Mouse (Mus musculus) CH12.LX (cell line): Measurements from ENCODE around the gene C1qtnf1. TPM values are rescaled to one million over a fixed set of nuclear protein-coding genes. Genes with fewer than 3 reads are reported as not detected.

Experiments used
- DNase-seq: peaks from one replicate; pipeline ENCODE4 v3.0.0-alpha.2; 2013; ENCODE audit errors: extremely low read depth
- H3K27ac ChIP-seq: 2 replicates; pipeline ENCODE4 v1.5.1; 2012; ENCODE audit warnings: low read depth, mild to moderate bottlenecking, control low read depth, moderate library complexity; ENCODE audit not compliant: insufficient read depth
- H3K27me3 ChIP-seq: replicated peaks from 2 replicates; pipeline ENCODE3; 2012; ENCODE audit warnings: inconsistent platforms
- H3K36me3 ChIP-seq, 2 experiments: replicated peaks in 1 of 2; 2 replicates each; pipeline versions ENCODE3 to v1.6.1; 2012; ENCODE audit warnings: inconsistent platforms in 1 of 2, low read length in 1 of 2, mild to moderate bottlenecking in 1 of 2, mixed read lengths in 1 of 2, moderate library complexity in 1 of 2; ENCODE audit not compliant: control insufficient read depth in 1 of 2, insufficient read depth in 1 of 2
- H3K4me1 ChIP-seq, 2 experiments: 2 replicates each; pipeline ENCODE4 v1.6.1; 2012; ENCODE audit warnings: inconsistent platforms in 1 of 2, moderate library complexity in 1 of 2; ENCODE audit not compliant: insufficient read depth in 2 of 2, control insufficient read depth in 1 of 2
- H3K4me2 ChIP-seq: 2 replicates; pipeline ENCODE4 v1.6.1; 2012; ENCODE audit warnings: low read depth, mild to moderate bottlenecking, control low read depth; ENCODE audit not compliant: poor library complexity, insufficient read depth, severe bottlenecking
- H3K4me3 ChIP-seq, 3 experiments: fragments of 150-350 bp in 1 of 3; sonication (generic) in 1 of 3; replicated peaks in 1 of 3; 2 replicates each; pipeline versions ENCODE3 to v1.5.1; 2011 to 2012; ENCODE audit warnings: low read depth in 2 of 3, low read length in 2 of 3, mild to moderate bottlenecking in 2 of 3, moderate library complexity in 2 of 3, control low read depth in 1 of 3, improper control_type of control experiment in 1 of 3, inconsistent platforms in 1 of 3, mixed read lengths in 1 of 3; ENCODE audit not compliant: poor library complexity in 1 of 3
- H3K79me2 ChIP-seq: replicated peaks from 2 replicates; pipeline ENCODE4 v1.6.1; 2012; ENCODE audit warnings: mild to moderate bottlenecking, moderate library complexity; ENCODE audit not compliant: control insufficient read depth, poor library complexity, insufficient read depth, severe bottlenecking; ENCODE audit errors: extremely low read depth
- H3K9ac ChIP-seq: 2 replicates; pipeline ENCODE4 v1.6.1; 2012; ENCODE audit warnings: low read depth, mild to moderate bottlenecking, control low read depth, moderate library complexity; ENCODE audit not compliant: insufficient read depth
- H3K9me3 ChIP-seq: replicated peaks from 2 replicates; pipeline ENCODE3; 2012; ENCODE audit warnings: low read length, inconsistent platforms, mixed read lengths
- BHLHE40 ChIP-seq: IDR thresholded peaks from 2 replicates; pipeline ENCODE4 v1.6.1; 2011; ENCODE audit warnings: mild to moderate bottlenecking, low read depth, low read length, improper control_type of control experiment
- CHD1 ChIP-seq: IDR thresholded peaks from 2 replicates; pipeline ENCODE4 v1.6.1; 2012; ENCODE audit warnings: low read depth, low read length, improper control_type of control experiment, inconsistent platforms
- CHD2 ChIP-seq: IDR thresholded peaks from 2 replicates; pipeline ENCODE4 v1.6.1; 2011; ENCODE audit warnings: low read length, improper control_type of control experiment
- CTCF ChIP-seq, 2 experiments: IDR thresholded peaks in 1 of 2; conservative IDR thresholded peaks in 1 of 2; 2 replicates each; pipeline ENCODE4 v1.5.1; 2011 to 2012; ENCODE audit warnings: low read depth in 2 of 2, low read length in 2 of 2, improper control_type of control experiment in 1 of 2, inconsistent platforms in 1 of 2, mild to moderate bottlenecking in 1 of 2, moderate library complexity in 1 of 2
- E2F4 ChIP-seq: IDR thresholded peaks from 2 replicates; pipeline ENCODE4 v1.6.1; 2011; ENCODE audit warnings: low read depth, low read length, improper control_type of control experiment; ENCODE audit not compliant: insufficient replicate concordance
- ELF1 ChIP-seq: IDR thresholded peaks from 2 replicates; pipeline ENCODE4 v1.6.1; 2014; ENCODE audit warnings: low read depth, mild to moderate bottlenecking, inconsistent platforms, low read length, improper control_type of control experiment
- EP300 ChIP-seq: IDR thresholded peaks from 2 replicates; pipeline ENCODE4 v1.6.1; 2011; ENCODE audit warnings: low read length, improper control_type of control experiment
- ETS1 ChIP-seq: conservative IDR thresholded peaks from 2 replicates; pipeline ENCODE4 v1.6.1; 2012; ENCODE audit warnings: low read depth, mild to moderate bottlenecking, inconsistent platforms, low read length, improper control_type of control experiment, moderate library complexity
- GABPA ChIP-seq: IDR thresholded peaks from 2 replicates; pipeline ENCODE4 v1.6.1; 2012; ENCODE audit warnings: low read depth, low read length, improper control_type of control experiment, inconsistent platforms; ENCODE audit not compliant: insufficient replicate concordance
- HCFC1 ChIP-seq: IDR thresholded peaks from 2 replicates; pipeline ENCODE4 v1.6.1; 2012; ENCODE audit warnings: low read depth, mild to moderate bottlenecking, inconsistent platforms, low read length, improper control_type of control experiment
- IRF4 ChIP-seq: IDR thresholded peaks from 2 replicates; pipeline ENCODE4 v1.6.1; 2014; ENCODE audit warnings: low read depth, mild to moderate bottlenecking, inconsistent platforms, low read length, improper control_type of control experiment
- JUN ChIP-seq: IDR thresholded peaks from 2 replicates; pipeline ENCODE4 v1.6.1; 2011; ENCODE audit warnings: low read depth, mild to moderate bottlenecking, low read length, improper control_type of control experiment, moderate library complexity; ENCODE audit not compliant: insufficient read depth
- JUND ChIP-seq: conservative IDR thresholded peaks from 2 replicates; pipeline ENCODE4 v1.6.1; 2011; ENCODE audit warnings: low read depth, low read length, improper control_type of control experiment
- KAT2A ChIP-seq: IDR thresholded peaks from 2 replicates; pipeline ENCODE4 v1.6.1; 2012; ENCODE audit warnings: low read length, improper control_type of control experiment, inconsistent platforms; ENCODE audit not compliant: insufficient replicate concordance
- MAFK ChIP-seq: IDR thresholded peaks from 2 replicates; pipeline ENCODE4 v1.6.1; 2011; ENCODE audit warnings: low read length, improper control_type of control experiment; ENCODE audit not compliant: insufficient replicate concordance
- MAX ChIP-seq: IDR thresholded peaks from 2 replicates; pipeline ENCODE4 v1.6.1; 2011; ENCODE audit warnings: low read length, improper control_type of control experiment
- MAZ ChIP-seq: IDR thresholded peaks from 2 replicates; pipeline ENCODE4 v1.6.1; 2012; ENCODE audit warnings: low read depth, mild to moderate bottlenecking, inconsistent platforms, low read length, improper control_type of control experiment, moderate library complexity
- MEF2A ChIP-seq: IDR thresholded peaks from 2 replicates; pipeline ENCODE4 v1.6.1; 2014; ENCODE audit warnings: low read depth, mild to moderate bottlenecking, inconsistent platforms, low read length, improper control_type of control experiment, borderline replicate concordance
- MXI1 ChIP-seq: IDR thresholded peaks from 2 replicates; pipeline ENCODE4 v1.6.1; 2011; ENCODE audit warnings: mild to moderate bottlenecking, low read depth, low read length, improper control_type of control experiment
- MYC ChIP-seq: IDR thresholded peaks from 2 replicates; pipeline ENCODE4 v1.6.1; 2011; ENCODE audit warnings: low read depth, mild to moderate bottlenecking, improper control_type of control experiment, low read length
- NELFE ChIP-seq: IDR thresholded peaks from 2 replicates; pipeline ENCODE4 v1.6.1; 2011; ENCODE audit warnings: low read depth, low read length, improper control_type of control experiment
- NRF1 ChIP-seq: IDR thresholded peaks from 2 replicates; pipeline ENCODE4 v1.6.1; 2014; ENCODE audit warnings: low read depth, mild to moderate bottlenecking, inconsistent platforms, low read length, improper control_type of control experiment, moderate library complexity
- PAX5 ChIP-seq: IDR thresholded peaks from 2 replicates; pipeline ENCODE4 v1.6.1; 2012; ENCODE audit warnings: low read length, inconsistent platforms, mixed read lengths
- POLR2A ChIP-seq: IDR thresholded peaks from 2 replicates; pipeline ENCODE4 v1.6.1; 2011; ENCODE audit warnings: low read depth, mild to moderate bottlenecking, improper control_type of control experiment, low read length
- POLR2AphosphoS2 ChIP-seq: IDR thresholded peaks from 2 replicates; pipeline ENCODE4 v1.6.1; 2011; ENCODE audit warnings: low read depth, low read length, improper control_type of control experiment
- RAD21 ChIP-seq: IDR thresholded peaks from 2 replicates; pipeline ENCODE4 v1.6.1; 2011; ENCODE audit warnings: low read depth, mild to moderate bottlenecking, low read length, improper control_type of control experiment, moderate library complexity
- RCOR1 ChIP-seq: conservative IDR thresholded peaks from 2 replicates; pipeline ENCODE4 v1.6.1; 2012; ENCODE audit warnings: low read depth, mild to moderate bottlenecking, inconsistent platforms, low read length, improper control_type of control experiment
- SIN3A ChIP-seq: IDR thresholded peaks from 2 replicates; pipeline ENCODE4 v1.6.1; 2012; ENCODE audit warnings: low read length, improper control_type of control experiment, inconsistent platforms
- SMC3 ChIP-seq: IDR thresholded peaks from 2 replicates; pipeline ENCODE4 v1.6.1; 2011; ENCODE audit warnings: low read depth, low read length, improper control_type of control experiment
- TBP ChIP-seq: conservative IDR thresholded peaks from 2 replicates; pipeline ENCODE4 v1.6.1; 2011; ENCODE audit warnings: low read depth, low read length, improper control_type of control experiment
- TCF12 ChIP-seq: IDR thresholded peaks from 2 replicates; pipeline ENCODE4 v1.6.1; 2014; ENCODE audit warnings: low read depth, mild to moderate bottlenecking, inconsistent platforms, low read length, improper control_type of control experiment
- UBTF ChIP-seq: IDR thresholded peaks from 2 replicates; pipeline ENCODE4 v1.6.1; 2012; ENCODE audit warnings: low read depth, mild to moderate bottlenecking, inconsistent platforms, low read length, improper control_type of control experiment, moderate library complexity
- USF1 ChIP-seq: IDR thresholded peaks from 2 replicates; pipeline ENCODE4 v1.6.1; 2014; ENCODE audit warnings: low read depth, mild to moderate bottlenecking, inconsistent platforms, low read length, improper control_type of control experiment
- USF2 ChIP-seq: conservative IDR thresholded peaks from 2 replicates; pipeline ENCODE4 v1.6.1; 2011; ENCODE audit warnings: low read depth, low read length, improper control_type of control experiment
- ZC3H11A ChIP-seq: IDR thresholded peaks from 2 replicates; pipeline ENCODE4 v1.6.1; 2012; ENCODE audit warnings: low read depth, mild to moderate bottlenecking, inconsistent platforms, low read length, improper control_type of control experiment
- ZKSCAN1 ChIP-seq: IDR thresholded peaks from 2 replicates; pipeline ENCODE4 v1.6.1; 2012; ENCODE audit warnings: low read depth, inconsistent platforms, low read length, improper control_type of control experiment, borderline replicate concordance
- ZMIZ1 ChIP-seq: IDR thresholded peaks from 2 replicates; pipeline ENCODE4 v1.6.1; 2012; ENCODE audit warnings: low read depth, mild to moderate bottlenecking, inconsistent platforms, low read length, improper control_type of control experiment
- ZNF384 ChIP-seq: IDR thresholded peaks from 2 replicates; pipeline ENCODE4 v1.6.1; 2012; ENCODE audit warnings: low read depth, low read length, improper control_type of control experiment, inconsistent platforms
- dilution Hi-C: fragments of 300-500 bp; cut with MboI; formaldehyde crosslinking; loops from 2 replicates; pipeline ENCODE4 v1.14.3; 2020; ENCODE audit warnings: low sequenced_read_pairs; ENCODE audit not compliant: extremely low pct_unique_long_range_greater_than_20kb, extremely low pct_ligation_motif_present
- in situ Hi-C: fragments of 300-500 bp; cut with MboI; formaldehyde crosslinking; loops from 3 replicates; pipeline ENCODE4 v1.14.3; 2019; ENCODE audit warnings: low sequenced_read_pairs, low pct_ligation_motif_present, low pct_unique_long_range_greater_than_20kb, mixed read lengths
- polyA plus RNA-seq: library from polyadenylated mRNA; unstranded; fragments of >175 nt; gene quantifications from 2 replicates; pipeline ENCODE4 v1.2.1, GENCODE M21; 2012; ENCODE audit warnings: low read depth; ENCODE audit not compliant: insufficient read length
- total RNA-seq, 2 experiments: library from RNA; depleted of rRNA; stranded (reverse); fragments of 300-350 nt in 1 of 2; fragments of >200 nt in 1 of 2; gene quantifications; 2 replicates each; pipeline ENCODE4 v1.2.3; 2012 to 2014

The C1qtnf1 gene
- total and polyA plus RNA-seq, 3 experiments, result 0.13 to 0.19 TPM; not detected in 1

DNA sequence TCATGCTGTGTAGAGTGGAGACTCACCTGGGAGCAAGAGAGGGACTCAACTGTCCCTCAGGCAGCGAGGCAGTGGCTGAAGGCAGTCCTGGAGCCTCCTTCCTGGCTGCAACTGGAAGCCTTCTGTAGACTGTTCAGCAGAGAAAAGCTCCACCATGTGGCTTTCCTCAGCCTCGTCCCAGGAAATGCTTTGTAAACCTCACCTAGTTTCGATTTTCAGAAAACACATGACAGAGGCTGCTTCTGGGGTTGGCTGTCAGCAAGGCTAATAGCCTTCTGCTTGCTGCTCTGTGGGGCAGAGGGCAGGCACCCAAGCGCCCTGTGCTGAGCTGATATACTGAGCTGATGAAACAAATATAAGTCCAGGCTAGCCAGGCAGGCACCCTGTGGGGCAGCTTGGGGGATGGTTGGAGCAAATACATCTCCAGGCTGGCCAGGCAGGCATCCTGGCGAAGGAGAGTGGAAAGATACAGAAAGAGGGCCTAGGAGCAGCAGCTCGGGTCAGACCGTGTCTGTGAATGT, 26.2 kb upstream of the C1qtnf1 start, which contains the start of gene Lgals3bp:
Gene Lgals3bp, minus strand, starts transcription at position 333 of the 521 bp plus-strand sequence.
- dilution Hi-C loops (no loop called here), in situ Hi-C loops (no loop called here)
- peak; percentile 92 for DNase-seq
- H3K4me2 ChIP-seq, result peak within 1 kb of the TSS; percentile 75
- peaks cover 27 to 50% of the 10 kb centered on the region in 2 experiments for H3K36me3 ChIP-seq
- peaks cover 36 to 66% of the 10 kb centered on the region in 2 experiments for H3K4me1 ChIP-seq
- no peaks in the 10 kb centered on the region for H3K79me2 ChIP-seq
- H3K27me3 ChIP-seq, result no peaks in the 10 kb centered on the region
- peak within 1 kb of the TSS; percentile 49 to 66 (median 56) for H3K4me3 ChIP-seq
- peak within 1 kb of the TSS; percentile 38 for H3K9ac ChIP-seq
- peak within 1 kb of the TSS; percentile 83 for H3K27ac ChIP-seq
- H3K9me3 ChIP-seq, result peaks cover 8% of the 10 kb centered on the region
- TF ChIP-seq HCFC1 (peak; percentile 65), MAZ (0 out of 2 replicates have a peak, but pooled peaks have one; percentile 50), E2F4 (no peak), POLR2A (peak; percentile 79), MAFK (0 out of 2 replicates have a peak, but pooled peaks have one; percentile 31), ELF1 (peak; percentile 83), PAX5 (no peak), ZC3H11A (no peak), BHLHE40 (peak; percentile 80), ZMIZ1 (peak; percentile 84), RCOR1 (0 out of 2 replicates have a peak, but pooled peaks have one; percentile 64), UBTF (no peak; the same call in 1 of the 2 replicates), TCF12 (peak; percentile 84), CHD2 (peak; percentile 42; the same call in 1 of the 2 replicates), JUN (no peak), ZNF384 (no peak), MEF2A (peak; percentile 72), GABPA (no peak), CTCF (conservative IDR thresholded peaks at IDR 0.05 in 1 of 2, IDR thresholded peaks at IDR 0.05 in 1 of 2; ENCODE audit: low read depth in 2 of 2, low read length in 2 of 2) (peak in 1 of 2 experiments; percentile 73; a peak in 2 of 4 replicates), ETS1 (peak; percentile 78), NRF1 (0 out of 2 replicates have a peak, but pooled peaks have one; percentile 39), SIN3A (peak; percentile 93), NELFE (peak; percentile 87), TBP (peak; percentile 92), KAT2A (no peak), RAD21 (peak; percentile 64), SMC3 (peak; percentile 66), MXI1 (peak; percentile 95), USF2 (peak; percentile 26; the same call in 1 of the 2 replicates), POLR2AphosphoS2 (peak; percentile 80), IRF4 (peak; percentile 94), CHD1 (peak; percentile 61), MAX (peak; percentile 96), MYC (peak; percentile 98), USF1 (peak; percentile 60), ZKSCAN1 (no peak), JUND (no peak), EP300 (peak; percentile 64)
